Mouse (Mus musculus) limb, embryonic 15.5 days (tissue): ENCODE measurements around the gene Nek8. TPM values are rescaled to one million over a fixed set of nuclear protein-coding genes. Genes with fewer than 3 reads are reported as not detected.
A peak's percentile ranks its signal among the peaks of the same experiment; 100 is the strongest.

Source experiments
- ATAC-seq: fragments of 200-750 bp; cut with Nextera tagmentation; 2 replicates; pipeline ENCODE4 v1.8.0; 2017; ENCODE audit warnings: low read depth, moderate TSS enrichment; ENCODE audit not compliant: insufficient number of reproducible peaks, low FRiP score, low TSS enrichment
- H3K27ac ChIP-seq: fragments of 300-500 bp; sonication (generic); 2 replicates; pipeline ENCODE4 v1.5.1; 2015; ENCODE audit warnings: moderate library complexity, mild to moderate bottlenecking, inconsistent platforms
- H3K27me3 ChIP-seq: fragments of 300-500 bp; sonication (generic); 2 replicates; pipeline ENCODE4 v1.6.1; 2015; ENCODE audit warnings: inconsistent platforms
- H3K36me3 ChIP-seq: fragments of 300-500 bp; sonication (generic); 2 replicates; pipeline ENCODE4 v1.6.1; 2015; ENCODE audit warnings: inconsistent platforms
- H3K4me1 ChIP-seq: fragments of 300-500 bp; sonication (generic); 2 replicates; pipeline ENCODE4 v1.6.1; 2015; ENCODE audit warnings: inconsistent platforms
- H3K4me2 ChIP-seq: fragments of 300-500 bp; sonication (generic); 2 replicates; pipeline ENCODE4 v1.6.1; 2015; ENCODE audit warnings: mild to moderate bottlenecking, inconsistent platforms
- H3K4me3 ChIP-seq: fragments of 300-500 bp; sonication (generic); 2 replicates; pipeline ENCODE4 v1.5.1; 2015; ENCODE audit warnings: mild to moderate bottlenecking, inconsistent platforms
- H3K9ac ChIP-seq: fragments of 300-500 bp; sonication (generic); 2 replicates; pipeline ENCODE4 v1.6.1; 2015; ENCODE audit warnings: inconsistent platforms
- H3K9me3 ChIP-seq: fragments of 300-500 bp; sonication (generic); 2 replicates; pipeline ENCODE4 v1.6.1; 2016; ENCODE audit warnings: inconsistent platforms
- WGBS: fragments of 180-500 bp; shearing (Covaris S2); methylation state at CpG from one replicate; pipeline ENCODE4 v1.1.7; 2015; 5-methylcytosine and 5-hydroxymethylcytosine counted together
- polyA plus RNA-seq: library from polyadenylated mRNA; unstranded; fragments of >200 nt; fragmentation: Nextera tagmentation; extraction: Ambion mirVana; gene quantifications from 2 replicates; pipeline ENCODE4 v1.2.1, GENCODE M21; 2015

Gene Nek8
- polyA plus RNA-seq, 1 experiment from 2014 or later, result 16.2 TPM

- Histone ChIP-seq H3K9me3 (no peaks in the 10 kb centered on the region), H3K4me2 (peak overlapping the region; percentile 90), H3K4me3 (peak overlapping the region; percentile 86), H3K9ac (peak overlapping the region; percentile 93), H3K27ac (peak overlapping the region; percentile 98), H3K36me3 (peaks cover 31% of the 10 kb centered on the region), H3K4me1 (peaks cover 65% of the 10 kb centered on the region), H3K27me3 (no peaks in the 10 kb centered on the region)
- peak; percentile 52 for ATAC-seq
- 0% methylated on average over 22 of the region's 22 CpGs for WGBS
Measured at GRCm38 (mm10) chr11:78163681-78164603, 12.5 kb downstream of the Nek8 start.

- WGBS, result 31% methylated on average over 2 of the region's 2 CpGs
- H3K9ac ChIP-seq, result peak overlapping the region; percentile 14; the same call in 1 of the 2 replicates
- no peaks in the 10 kb centered on the region for H3K27me3 ChIP-seq
- peak overlapping the region; percentile 86 for H3K4me3 ChIP-seq
- peak overlapping the region; percentile 90 for H3K4me2 ChIP-seq
- peaks cover 64% of the 10 kb centered on the region for H3K4me1 ChIP-seq
- H3K36me3 ChIP-seq, result peaks cover 40% of the 10 kb centered on the region
- no peaks in the 10 kb centered on the region for H3K9me3 ChIP-seq
- ATAC-seq, result no peak
- peak overlapping the region; percentile 98 for H3K27ac ChIP-seq
Measured at GRCm38 (mm10) chr11:78163045-78163444, 13.4 kb downstream of the Nek8 start.

GRCm38 (mm10) chr11:78162504-78162903 lies 14.0 kb downstream of the Nek8 start:
- Histone ChIP-seq H3K9me3 (no peaks in the 10 kb centered on the region), H3K4me1 (peaks cover 67% of the 10 kb centered on the region), H3K27me3 (no peaks in the 10 kb centered on the region), H3K36me3 (peaks cover 46% of the 10 kb centered on the region), H3K9ac (no peak overlapping the region), H3K27ac (peak overlapping the region; percentile 98), H3K4me3 (peak overlapping the region; percentile 86), H3K4me2 (peak overlapping the region; percentile 90)
- 25% methylated on average over 6 of the region's 6 CpGs for WGBS
- ATAC-seq, result no peak

GRCm38 (mm10) chr11:78161968-78162367 lies 14.5 kb downstream of the Nek8 start:
- Histone ChIP-seq H3K4me2 (peak overlapping the region; percentile 90), H3K4me1 (peaks cover 66% of the 10 kb centered on the region), H3K27me3 (no peaks in the 10 kb centered on the region), H3K36me3 (peaks cover 49% of the 10 kb centered on the region), H3K27ac (peak overlapping the region; percentile 98), H3K4me3 (peak overlapping the region; percentile 86), H3K9me3 (no peaks in the 10 kb centered on the region), H3K9ac (no peak overlapping the region)
- ATAC-seq, result peak; percentile 0; the same call in 1 of the 2 replicates
- WGBS, result 27% methylated on average over 4 of the region's 4 CpGs

GRCm38 (mm10) chr11:78161169-78161568 lies 15.3 kb downstream of the Nek8 start:
- peaks cover 58% of the 10 kb centered on the region for H3K4me1 ChIP-seq
- H3K36me3 ChIP-seq, result peaks cover 57% of the 10 kb centered on the region
- 0 out of 2 replicates have a peak overlapping the region, but pooled peaks have one; percentile 35 for H3K27ac ChIP-seq
- H3K9ac ChIP-seq, result no peak overlapping the region
- no peaks in the 10 kb centered on the region for H3K27me3 ChIP-seq
- WGBS, result 87% methylated on average over 14 of the region's 14 CpGs
- no peaks in the 10 kb centered on the region for H3K9me3 ChIP-seq
- no peak for ATAC-seq
- H3K4me2 ChIP-seq, result 0 out of 2 replicates have a peak overlapping the region, but pooled peaks have one; percentile 0
- no peak overlapping the region for H3K4me3 ChIP-seq

GRCm38 (mm10) chr11:78160675-78161074 lies 15.8 kb downstream of the Nek8 start:
- Histone ChIP-seq H3K4me1 (peaks cover 54% of the 10 kb centered on the region), H3K9ac (no peak overlapping the region), H3K36me3 (peaks cover 59% of the 10 kb centered on the region)

GRCm38 (mm10) chr11:78160171-78160570 lies 16.3 kb downstream of the Nek8 start:
- ATAC-seq, result no peak
- Histone ChIP-seq H3K4me3 (no peak overlapping the region), H3K36me3 (peaks cover 61% of the 10 kb centered on the region), H3K27ac (0 out of 2 replicates have a peak overlapping the region, but pooled peaks have one; percentile 11), H3K27me3 (no peaks in the 10 kb centered on the region), H3K9me3 (no peaks in the 10 kb centered on the region), H3K4me1 (peaks cover 52% of the 10 kb centered on the region), H3K9ac (no peak overlapping the region), H3K4me2 (no peak overlapping the region)
- 86% methylated on average over 18 of the region's 18 CpGs for WGBS

More at GRCm38 (mm10) chr11:78160675-78161074, 15.8 kb downstream of the Nek8 start:
- ATAC-seq, result no peak
- H3K4me2 ChIP-seq, result no peak overlapping the region
- 0 out of 2 replicates have a peak overlapping the region, but pooled peaks have one; percentile 35 for H3K27ac ChIP-seq
- no peaks in the 10 kb centered on the region for H3K9me3 ChIP-seq
- H3K27me3 ChIP-seq, result no peaks in the 10 kb centered on the region
- H3K4me3 ChIP-seq, result no peak overlapping the region
- WGBS, result 88% methylated on average over 3 of the region's 3 CpGs

- H3K36me3 ChIP-seq, result peaks cover 68% of the 10 kb centered on the region
- H3K4me1 ChIP-seq, result peaks cover 55% of the 10 kb centered on the region
- no peaks in the 10 kb centered on the region for H3K27me3 ChIP-seq
- WGBS, result 76% methylated on average over 7 of the region's 7 CpGs
- no peaks in the 10 kb centered on the region for H3K9me3 ChIP-seq
- H3K9ac ChIP-seq, result no peak overlapping the region
- ATAC-seq, result no peak
- no peak overlapping the region for H3K4me2 ChIP-seq
- H3K27ac ChIP-seq, result no peak overlapping the region
- H3K4me3 ChIP-seq, result no peak overlapping the region
Measured at GRCm38 (mm10) chr11:78159557-78159956, 16.9 kb downstream of the Nek8 start.

- Histone ChIP-seq H3K27me3 (no peaks in the 10 kb centered on the region), H3K4me1 (peaks cover 57% of the 10 kb centered on the region), H3K4me2 (no peak overlapping the region), H3K9me3 (no peaks in the 10 kb centered on the region), H3K9ac (no peak overlapping the region), H3K36me3 (peaks cover 72% of the 10 kb centered on the region), H3K27ac (no peak overlapping the region), H3K4me3 (no peak overlapping the region)
- no peak for ATAC-seq
- WGBS, result 28% methylated on average over 2 of the region's 2 CpGs
Measured at GRCm38 (mm10) chr11:78159096-78159495, 17.4 kb downstream of the Nek8 start.

GRCm38 (mm10) chr11:78156156-78156699 lies 20.2 kb downstream of the Nek8 start:
- no peaks in the 10 kb centered on the region for H3K27me3 ChIP-seq
- peak overlapping the region; percentile 40; the same call in 1 of the 2 replicates for H3K27ac ChIP-seq
- H3K4me3 ChIP-seq, result no peak overlapping the region
- H3K36me3 ChIP-seq, result peaks cover 76% of the 10 kb centered on the region
- peaks cover 45% of the 10 kb centered on the region for H3K4me1 ChIP-seq
- ATAC-seq, result no peak
- WGBS, result 55% methylated on average over 6 of the region's 6 CpGs
- H3K9me3 ChIP-seq, result no peaks in the 10 kb centered on the region
- H3K4me2 ChIP-seq, result no peak overlapping the region
- H3K9ac ChIP-seq, result no peak overlapping the region

- no peak for ATAC-seq
- Histone ChIP-seq H3K27me3 (no peaks in the 10 kb centered on the region), H3K36me3 (peaks cover 76% of the 10 kb centered on the region), H3K9ac (no peak overlapping the region), H3K4me1 (peaks cover 40% of the 10 kb centered on the region), H3K4me3 (no peak overlapping the region), H3K9me3 (no peaks in the 10 kb centered on the region), H3K4me2 (no peak overlapping the region), H3K27ac (no peak overlapping the region)
- WGBS, result 74% methylated on average over 5 of the region's 5 CpGs
Measured at GRCm38 (mm10) chr11:78155674-78156073, 20.8 kb downstream of the Nek8 start.

GRCm38 (mm10) chr11:78153778-78154177 lies 22.7 kb downstream of the Nek8 start:
- H3K9ac ChIP-seq, result no peak overlapping the region
- peaks cover 24% of the 10 kb centered on the region for H3K4me1 ChIP-seq
- H3K4me3 ChIP-seq, result no peak overlapping the region
- peak; percentile 30; the same call in 1 of the 2 replicates for ATAC-seq
- H3K27ac ChIP-seq, result peak overlapping the region; percentile 51; the same call in 1 of the 2 replicates
- H3K4me2 ChIP-seq, result no peak overlapping the region
- 80% methylated on average over 13 of the region's 13 CpGs for WGBS
- H3K9me3 ChIP-seq, result no peaks in the 10 kb centered on the region
- H3K27me3 ChIP-seq, result no peaks in the 10 kb centered on the region
- peaks cover 75% of the 10 kb centered on the region for H3K36me3 ChIP-seq
